Mouse (Mus musculus) hindbrain, embryonic 14.5 days (tissue): Measurements from ENCODE around the gene Tmem184a. TPM values are rescaled to one million over a fixed set of nuclear protein-coding genes. Genes with fewer than 3 reads are reported as not detected.

Experiments
- ATAC-seq: fragments of 200-750 bp; cut with Nextera tagmentation; 2 replicates; pipeline ENCODE4 v1.8.0; 2017; ENCODE audit warnings: moderate number of reproducible peaks, mild to moderate bottlenecking, moderate TSS enrichment, moderate library complexity; ENCODE audit not compliant: low FRiP score
- DNase-seq: peaks from one replicate; pipeline ENCODE4 v3.0.0-alpha.2; 2015; ENCODE audit warnings: low spot score
- H3K27ac ChIP-seq: fragments of 300-500 bp; sonication (generic); 2 replicates; pipeline ENCODE4 v1.5.1; 2014; ENCODE audit warnings: mild to moderate bottlenecking, moderate library complexity
- H3K27me3 ChIP-seq: fragments of 300-500 bp; sonication (generic); 2 replicates; pipeline ENCODE4 v1.6.1; 2014; ENCODE audit warnings: mild to moderate bottlenecking, low read length, mixed read lengths; ENCODE audit not compliant: control insufficient read depth, insufficient read depth
- H3K36me3 ChIP-seq: fragments of 300-500 bp; sonication (generic); replicated peaks from 2 replicates; pipeline ENCODE4 v1.6.1; 2014; ENCODE audit not compliant: control insufficient read depth, insufficient read depth
- H3K4me1 ChIP-seq: fragments of 300-500 bp; sonication (generic); replicated peaks from 2 replicates; pipeline ENCODE4 v1.6.1; 2014; ENCODE audit warnings: antibody characterized with exemption, low read length, mixed read lengths; ENCODE audit not compliant: control insufficient read depth, insufficient read depth
- H3K4me2 ChIP-seq: fragments of 300-500 bp; sonication (generic); replicated peaks from 2 replicates; pipeline ENCODE4 v1.6.1; 2014; ENCODE audit warnings: mild to moderate bottlenecking, moderate library complexity
- H3K4me3 ChIP-seq: fragments of 300-500 bp; sonication (generic); replicated peaks from 2 replicates; pipeline ENCODE4 v1.5.1; 2014; ENCODE audit warnings: mild to moderate bottlenecking, low read length
- H3K9ac ChIP-seq: fragments of 300-500 bp; sonication (generic); 2 replicates; pipeline ENCODE4 v1.6.1; 2014
- H3K9me3 ChIP-seq: fragments of 300-500 bp; sonication (generic); 2 replicates; pipeline ENCODE4 v1.6.1; 2016; ENCODE audit warnings: low read length; ENCODE audit not compliant: control insufficient read depth
- WGBS: fragments of 180-500 bp; shearing (Covaris S2); extraction: QIAGEN DNeasy Blood & Tissue Kit; methylation state at CpG from one replicate; pipeline ENCODE4 v1.1.7; 2014; 5-methylcytosine and 5-hydroxymethylcytosine counted together
- polyA plus RNA-seq: library from polyadenylated mRNA; unstranded; fragments of >200 nt; fragmentation: Nextera tagmentation; extraction: Ambion mirVana; gene quantifications from 2 replicates; pipeline ENCODE4 v1.2.1, GENCODE M21; 2014

The Tmem184a gene
- polyA plus RNA-seq, 1 experiment from 2014 or later: not detected

GRCm38 (mm10) chr5:139816445-139816844 lies 3.3 kb downstream of the Tmem184a start:
- Histone ChIP-seq H3K27ac (no peak overlapping the region), H3K27me3 (peaks cover 9% of the 10 kb centered on the region; the same call in 1 of the 2 replicates), H3K9me3 (no peaks in the 10 kb centered on the region), H3K4me1 (no peaks in the 10 kb centered on the region), H3K4me3 (no peak overlapping the region), H3K36me3 (peaks cover 3% of the 10 kb centered on the region), H3K9ac (no peak overlapping the region), H3K4me2 (no peak overlapping the region)
- ATAC-seq (no peak), DNase-seq (no peak)

- Histone ChIP-seq H3K4me1 (no peaks in the 10 kb centered on the region), H3K4me2 (no peak overlapping the region), H3K27ac (no peak overlapping the region), H3K9ac (no peak overlapping the region), H3K4me3 (no peak overlapping the region), H3K36me3 (no peaks in the 10 kb centered on the region; the same call in 1 of the 2 replicates), H3K27me3 (peaks cover 9% of the 10 kb centered on the region; the same call in 1 of the 2 replicates), H3K9me3 (no peaks in the 10 kb centered on the region)
- DNase-seq: no peak
- ATAC-seq: no peak
- 74% methylated on average over 6 of the region's 6 CpGs for WGBS
Measured at GRCm38 (mm10) chr5:139815964-139816363, 3.8 kb downstream of the Tmem184a start.

GRCm38 (mm10) chr5:139813963-139814381 lies 5.7 kb downstream of the Tmem184a start:
- no peak overlapping the region for H3K9ac ChIP-seq
- peaks cover 9% of the 10 kb centered on the region; the same call in 1 of the 2 replicates for H3K27me3 ChIP-seq
- 8% methylated on average over 13 of the region's 13 CpGs for WGBS
- H3K4me3 ChIP-seq: no peak overlapping the region
- no peak overlapping the region for H3K27ac ChIP-seq
- no peaks in the 10 kb centered on the region for H3K36me3 ChIP-seq
- DNase-seq (no peak), ATAC-seq (no peak)
- no peak overlapping the region for H3K4me2 ChIP-seq
- no peaks in the 10 kb centered on the region for H3K9me3 ChIP-seq
- H3K4me1 ChIP-seq: no peaks in the 10 kb centered on the region

GRCm38 (mm10) chr5:139813126-139813490 lies 6.6 kb downstream of the Tmem184a start:
- no peak for ATAC-seq
- Histone ChIP-seq H3K27ac (no peak overlapping the region), H3K27me3 (peaks cover 9% of the 10 kb centered on the region; the same call in 1 of the 2 replicates), H3K4me2 (no peak overlapping the region), H3K4me3 (no peak overlapping the region), H3K4me1 (no peaks in the 10 kb centered on the region), H3K9ac (no peak overlapping the region), H3K36me3 (no peaks in the 10 kb centered on the region), H3K9me3 (no peaks in the 10 kb centered on the region)
- WGBS: 57% methylated on average over 10 of the region's 10 CpGs
- no peak for DNase-seq

GRCm38 (mm10) chr5:139812398-139813125 lies 7.2 kb downstream of the Tmem184a start:
- H3K4me3 ChIP-seq: no peak overlapping the region
- WGBS: 71% methylated on average over 20 of the region's 20 CpGs
- H3K27me3 ChIP-seq: peaks cover 9% of the 10 kb centered on the region; the same call in 1 of the 2 replicates
- no peaks in the 10 kb centered on the region for H3K9me3 ChIP-seq
- no peak for DNase-seq
- no peak for ATAC-seq
- no peak overlapping the region for H3K4me2 ChIP-seq
- H3K9ac ChIP-seq: no peak overlapping the region
- no peaks in the 10 kb centered on the region for H3K4me1 ChIP-seq
- no peak overlapping the region for H3K27ac ChIP-seq
- no peaks in the 10 kb centered on the region for H3K36me3 ChIP-seq

- Histone ChIP-seq H3K36me3 (no peaks in the 10 kb centered on the region), H3K9me3 (no peaks in the 10 kb centered on the region), H3K27me3 (peaks cover 9% of the 10 kb centered on the region; the same call in 1 of the 2 replicates), H3K9ac (no peak overlapping the region), H3K27ac (no peak overlapping the region), H3K4me3 (no peak overlapping the region), H3K4me2 (no peak overlapping the region), H3K4me1 (no peaks in the 10 kb centered on the region)
- ATAC-seq (no peak), DNase-seq (no peak)
- WGBS: 81% methylated on average over 14 of the region's 15 CpGs
Measured at GRCm38 (mm10) chr5:139811677-139812397, 7.9 kb downstream of the Tmem184a start.

- 58% methylated on average over 4 of the region's 4 CpGs for WGBS
- DNase-seq: no peak
- no peak overlapping the region for H3K27ac ChIP-seq
- peaks cover 8% of the 10 kb centered on the region; the same call in 1 of the 2 replicates for H3K27me3 ChIP-seq
- H3K4me2 ChIP-seq: no peak overlapping the region
- H3K36me3 ChIP-seq: no peaks in the 10 kb centered on the region
- no peaks in the 10 kb centered on the region for H3K9me3 ChIP-seq
- ATAC-seq: no peak
- no peaks in the 10 kb centered on the region for H3K4me1 ChIP-seq
- H3K9ac ChIP-seq: no peak overlapping the region
- H3K4me3 ChIP-seq: no peak overlapping the region
Measured at GRCm38 (mm10) chr5:139809397-139809796, 10.3 kb downstream of the Tmem184a start.

- Histone ChIP-seq H3K9ac (no peak overlapping the region), H3K4me1 (no peaks in the 10 kb centered on the region), H3K4me3 (no peak overlapping the region), H3K27me3 (no peaks in the 10 kb centered on the region), H3K36me3 (peaks cover 14% of the 10 kb centered on the region), H3K9me3 (no peaks in the 10 kb centered on the region), H3K4me2 (no peak overlapping the region), H3K27ac (no peak overlapping the region)
- DNase-seq: no peak
- WGBS: 93% methylated on average over 8 of the region's 8 CpGs
- ATAC-seq: no peak
Measured at GRCm38 (mm10) chr5:139805924-139806323, 13.8 kb downstream of the Tmem184a start.

GRCm38 (mm10) chr5:139804573-139805111 lies 15.1 kb downstream of the Tmem184a start:
- H3K9me3 ChIP-seq: no peaks in the 10 kb centered on the region
- DNase-seq (no peak), ATAC-seq (no peak)
- H3K27ac ChIP-seq: no peak overlapping the region
- no peak overlapping the region for H3K4me3 ChIP-seq
- H3K27me3 ChIP-seq: no peaks in the 10 kb centered on the region
- no peak overlapping the region for H3K9ac ChIP-seq
- H3K4me2 ChIP-seq: no peak overlapping the region
- WGBS: 91% methylated on average over 11 of the region's 11 CpGs
- peaks cover 27% of the 10 kb centered on the region for H3K36me3 ChIP-seq
- H3K4me1 ChIP-seq: no peaks in the 10 kb centered on the region
